Comparison of ENCODE assay signal across 24 mouse cellular contexts in the genomic region with DNA sequence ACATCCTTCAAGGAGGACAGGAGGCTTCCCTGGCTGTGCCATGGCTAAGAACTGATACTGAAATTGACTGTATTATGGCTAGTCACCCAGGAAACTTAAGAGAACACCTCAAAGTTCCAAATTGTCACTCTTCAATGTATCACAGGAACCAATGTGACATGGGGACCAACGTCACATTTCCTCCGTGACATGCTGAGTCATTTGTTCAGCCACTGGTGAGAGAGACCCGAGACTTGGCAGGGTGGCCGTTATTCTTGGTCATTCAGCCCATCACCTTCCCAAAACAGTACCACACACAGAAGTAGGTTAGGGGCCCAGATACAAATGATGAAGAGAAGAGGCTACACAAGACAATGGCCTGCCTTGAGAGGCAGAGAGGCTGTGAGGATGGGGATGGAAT.
DNase-seq lines count a peak whose midpoint lies in the region; ATAC-seq lines count a peak whose summit lies in the region.
"Had no signal": no experiment of that assay in that cellular context is flagged by ENCODE, and none has a peak within 500 bp of the region (broad histone marks: within the 10 kb centered on the region; RNA-seq: fewer than 3 reads in every experiment).

No protein-coding gene starts in this region.

- no peak overlapping the region for H3K4me3 ChIP-seq in heart, embryonic 12.5 days
- peak overlapping the region; percentile 20 for H3K4me3 ChIP-seq in heart, embryonic 16.5 days (ENCODE audit: low read length)
- H3K4me3 ChIP-seq: embryonic facial prominence, embryonic 13.5 days; erythroblast, embryonic 14.5 days; forebrain, embryonic 12.5 days; hindbrain, embryonic 15.5 days; intestine, embryonic 15.5 days; limb, embryonic 12.5 days; midbrain, embryonic 13.5 days had no signal

- H3K4me2 ChIP-seq in heart, embryonic 12.5 days = peak overlapping the region; percentile 52
- H3K4me2 ChIP-seq in heart, embryonic 16.5 days (ENCODE audit: low read depth, low read length) = peak overlapping the region; percentile 42
- H3K4me2 ChIP-seq: embryonic facial prominence, embryonic 13.5 days; forebrain, embryonic 12.5 days; hindbrain, embryonic 15.5 days; intestine, embryonic 15.5 days; limb, embryonic 12.5 days; liver, embryonic 11.5 days; midbrain, embryonic 13.5 days had no signal

- no peak overlapping the region for H3K9ac ChIP-seq in heart, embryonic 12.5 days
- H3K9ac ChIP-seq in heart, embryonic 16.5 days (ENCODE audit: low read length) = peak overlapping the region; percentile 37; the same call in 1 of the 2 replicates
- H3K9ac ChIP-seq: embryonic facial prominence, embryonic 13.5 days; forebrain, embryonic 12.5 days; hindbrain, embryonic 15.5 days; intestine, embryonic 15.5 days; limb, embryonic 12.5 days; liver, postnatal 0 days; midbrain, embryonic 13.5 days had no signal

- no peaks in the 10 kb centered on the region for H3K27me3 ChIP-seq in heart, embryonic 12.5 days (replicated peaks)
- no peaks in the 10 kb centered on the region for H3K27me3 ChIP-seq in heart, embryonic 16.5 days (ENCODE audit: control insufficient read depth, insufficient read depth, low read length)
- H3K27me3 ChIP-seq: embryonic facial prominence, embryonic 13.5 days; forebrain, embryonic 12.5 days; hindbrain, embryonic 15.5 days; intestine, embryonic 15.5 days; limb, embryonic 12.5 days; midbrain, embryonic 13.5 days had no signal

- intact Hi-C loops in heart, postnatal 14 days (cut with DNase I) = no loop called here

- ATAC-seq in heart, embryonic 12.5 days (ENCODE audit: insufficient number of reproducible peaks, low FRiP score) = no peak
- ATAC-seq in common myeloid progenitor, adult 5-6 weeks (replicated peaks; ENCODE audit: low read depth, poor library complexity, severe bottlenecking) = peak; percentile 43
- no peak for ATAC-seq in heart, embryonic 16.5 days (replicated peaks; ENCODE audit: extremely low read depth, insufficient read depth, low FRiP score)
- ATAC-seq in megakaryocyte progenitor cell, adult 5-6 weeks (replicated peaks; ENCODE audit: poor library complexity) = peak; percentile 44
- ATAC-seq: intestine, embryonic 15.5 days; liver, postnatal 0 days; lung, postnatal 0 days; midbrain, embryonic 13.5 days had no signal

- no peaks in the 10 kb centered on the region for H3K9me3 ChIP-seq in heart, embryonic 12.5 days (replicated peaks)
- no peaks in the 10 kb centered on the region for H3K9me3 ChIP-seq in heart, embryonic 16.5 days (replicated peaks; ENCODE audit: control insufficient read depth, low read length)
- H3K9me3 ChIP-seq: embryonic facial prominence, embryonic 13.5 days; hindbrain, embryonic 15.5 days; intestine, embryonic 15.5 days; limb, embryonic 12.5 days; midbrain, embryonic 13.5 days had no signal

- no peak for DNase-seq in heart, postnatal 14 days
- DNase-seq in MN1 (ENCODE audit: low spot score) = no peak
- DNase-seq in lung, postnatal 4 days = no peak
- DNase-seq: adrenal gland, postnatal 10 days; cerebellum, postnatal 25 days; embryo, embryonic 11 days; kidney, adult 9 months; kidney, postnatal 14 days; liver, postnatal 0 days; spleen, adult 18-20 months; thymus, postnatal 14 days had no signal

- H3K4me1 ChIP-seq in heart, embryonic 12.5 days (replicated peaks) = peaks cover 61% of the 10 kb centered on the region
- peaks cover 31% of the 10 kb centered on the region for H3K4me1 ChIP-seq in heart, embryonic 16.5 days (ENCODE audit: control insufficient read depth, insufficient read depth, low read length)
- H3K4me1 ChIP-seq: intestine, embryonic 15.5 days had no signal

- 75% methylated on average over 4 of the region's 4 CpGs for WGBS in heart, embryonic 12.5 days
- 54% methylated on average over 4 of the region's 4 CpGs for WGBS in heart, embryonic 16.5 days

- no peaks in the 10 kb centered on the region for H3K36me3 ChIP-seq in heart, embryonic 12.5 days
- H3K36me3 ChIP-seq in heart, embryonic 16.5 days (ENCODE audit: control insufficient read depth, insufficient read depth) = no peaks in the 10 kb centered on the region
- H3K36me3 ChIP-seq: embryonic facial prominence, embryonic 13.5 days; forebrain, embryonic 12.5 days; hindbrain, embryonic 15.5 days; intestine, embryonic 15.5 days; limb, embryonic 12.5 days had no signal

- H3K27ac ChIP-seq in heart, embryonic 12.5 days (ENCODE audit: poor library complexity, severe bottlenecking) = peak overlapping the region; percentile 84
- H3K27ac ChIP-seq in heart, embryonic 16.5 days (ENCODE audit: low read length) = peak overlapping the region; percentile 93
- H3K27ac ChIP-seq: embryonic facial prominence, embryonic 13.5 days; forebrain, embryonic 12.5 days; hindbrain, embryonic 15.5 days; intestine, embryonic 15.5 days; limb, embryonic 12.5 days; midbrain, embryonic 13.5 days had no signal

Comparison
In these comparisons a context has a peak if more than half of its experiments do, and no peak if none do; other contexts are left out.
1. ATAC-seq: peak in common myeloid progenitor, adult 5-6 weeks (single experiment) and megakaryocyte progenitor cell, adult 5-6 weeks (single experiment); none in heart, embryonic 12.5 days (single experiment) and heart, embryonic 16.5 days (single experiment).